Mouse (Mus musculus) layer of hippocampus, postnatal 36 days (tissue): ENCODE data around the gene Zfp872. TPM values are rescaled to one million over a fixed set of nuclear protein-coding genes. Genes with fewer than 3 reads are reported as not detected.
"Not testable (repeated sequence)": the region's sequence is repeated elsewhere in the genome, so short reads cannot be mapped to it uniquely, and the experiment has no call there.

Experiments used
- DNase-seq, 2 experiments: peaks; one replicate each; pipeline ENCODE4 v3.0.0; 2022
- total RNA-seq, 2 experiments: library from RNA; stranded (reverse); gene quantifications; 2 replicates each; pipeline ENCODE4 v1.2.3; 2021

Gene Zfp872
- under 1 TPM in 1 of 2 experiments, not detected in 1; 0.38 TPM for total RNA-seq

DNA sequence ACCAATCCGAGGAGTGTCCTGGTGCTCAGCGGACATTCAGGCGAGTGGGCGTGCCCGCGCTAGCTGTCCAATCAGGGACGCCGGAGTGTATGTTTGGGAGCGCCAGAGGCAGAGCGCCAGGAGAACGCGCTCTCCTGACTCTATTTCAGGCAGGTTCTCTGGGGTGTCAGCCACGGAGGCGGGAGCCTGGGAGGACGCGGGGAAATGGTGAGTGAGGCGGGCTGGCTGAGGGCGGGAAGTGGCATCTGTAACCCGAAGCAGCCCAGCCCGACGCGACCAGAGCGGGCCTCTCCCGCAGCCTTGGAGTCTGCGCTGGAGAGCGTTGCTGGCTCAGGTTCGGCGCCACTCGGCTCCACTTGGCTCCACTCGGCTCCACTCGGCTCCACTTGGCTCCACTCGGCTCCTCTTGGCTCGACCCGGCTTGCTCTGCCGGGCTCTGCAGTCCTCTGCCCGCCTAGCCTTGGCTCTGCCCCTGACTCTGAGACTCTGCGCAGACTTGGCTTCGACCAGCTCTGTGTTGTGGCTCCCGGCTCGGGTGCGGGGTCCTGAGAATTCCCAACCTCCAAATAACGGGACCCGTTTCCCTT is at the start of gene Zfp872:
Gene Zfp872, plus strand, starts transcription at position 66 of the 587 bp plus-strand sequence.
- DNase-seq: peak; percentile 9 to 11

DNA sequence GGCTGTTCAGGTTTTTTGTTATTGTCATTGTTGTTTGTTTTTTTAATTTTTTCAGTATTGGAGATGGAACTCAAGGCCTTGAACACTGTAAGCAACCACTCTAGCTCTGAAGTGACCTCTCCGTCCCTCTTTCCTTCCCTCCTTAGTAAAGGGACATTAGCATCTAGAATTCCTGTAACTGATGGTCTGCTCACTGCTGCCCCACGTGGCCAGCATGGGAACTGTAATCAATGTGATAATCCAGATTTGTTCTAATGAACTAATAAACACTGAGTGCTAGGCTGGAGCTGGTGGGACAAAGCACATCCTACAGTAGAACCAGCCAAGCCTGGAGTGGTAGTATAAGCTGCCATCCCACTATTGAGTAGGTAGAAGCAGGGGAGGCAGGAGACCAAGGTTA is 49.4 kb upstream of the Zfp872 start:
- no peak for DNase-seq

DNA sequence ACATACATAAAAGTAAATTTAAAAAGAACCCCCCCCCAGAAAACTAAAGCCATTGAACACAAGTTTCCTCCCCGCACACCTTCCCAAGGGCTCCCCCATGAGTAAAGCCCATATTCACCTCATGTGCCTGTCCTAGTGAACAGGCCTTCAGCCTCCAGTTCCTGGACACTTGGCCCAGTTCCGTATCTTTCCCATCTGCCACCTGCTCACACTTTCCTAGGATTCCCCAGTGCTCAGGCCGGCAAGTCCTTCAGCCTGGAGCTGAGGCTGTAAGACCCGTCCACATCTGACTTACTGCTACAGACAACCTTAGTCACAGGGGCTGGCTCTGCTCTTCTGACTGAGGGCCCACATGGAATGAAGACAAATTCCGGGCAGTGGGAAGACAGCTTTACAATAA is 48.1 kb upstream of the Zfp872 start:
- DNase-seq: no peak

DNA sequence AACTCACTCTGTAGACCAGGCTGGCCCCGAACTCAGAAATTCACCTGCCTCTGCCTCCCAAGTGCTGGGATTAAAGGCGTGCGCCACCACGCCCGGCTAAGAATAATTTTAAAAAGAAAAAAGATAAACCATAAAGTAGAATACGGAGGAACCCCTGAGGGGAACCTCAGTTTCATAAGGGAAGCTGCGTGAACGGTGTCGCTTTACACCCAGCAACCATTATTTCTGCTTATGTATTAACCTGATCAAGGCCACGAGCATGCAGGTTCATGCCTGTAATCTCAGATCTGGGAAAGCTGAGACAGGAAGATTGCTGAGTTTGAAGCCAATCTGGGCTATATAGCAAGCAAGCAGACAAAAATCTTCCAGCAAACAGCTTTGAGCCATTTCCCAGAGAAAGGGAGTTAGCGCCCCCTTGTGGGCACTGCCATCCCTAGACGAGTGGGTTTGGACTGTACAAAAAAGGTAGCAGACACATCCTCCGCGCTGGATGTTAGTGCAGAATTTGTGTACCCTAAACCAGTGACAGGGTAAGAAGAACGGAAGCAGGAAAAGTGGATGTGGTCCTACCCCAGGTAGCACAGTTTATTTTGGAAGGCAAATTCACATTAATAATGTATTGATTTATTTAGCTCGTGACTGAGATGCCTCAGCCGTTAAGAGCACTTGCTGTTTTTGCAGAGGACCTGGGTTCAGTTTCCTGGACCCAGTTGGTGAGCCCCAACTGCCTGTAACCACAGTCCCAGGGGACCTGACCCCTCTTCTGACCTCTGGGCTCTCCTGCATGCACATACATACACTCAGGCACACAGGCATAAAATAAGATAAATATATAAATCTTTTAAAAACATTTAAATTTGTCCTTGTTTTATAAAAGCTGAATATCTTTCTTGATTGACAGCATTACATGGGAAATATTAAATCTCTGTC is 44.5 kb upstream of the Zfp872 start:
- peak; percentile 85 for DNase-seq

DNA sequence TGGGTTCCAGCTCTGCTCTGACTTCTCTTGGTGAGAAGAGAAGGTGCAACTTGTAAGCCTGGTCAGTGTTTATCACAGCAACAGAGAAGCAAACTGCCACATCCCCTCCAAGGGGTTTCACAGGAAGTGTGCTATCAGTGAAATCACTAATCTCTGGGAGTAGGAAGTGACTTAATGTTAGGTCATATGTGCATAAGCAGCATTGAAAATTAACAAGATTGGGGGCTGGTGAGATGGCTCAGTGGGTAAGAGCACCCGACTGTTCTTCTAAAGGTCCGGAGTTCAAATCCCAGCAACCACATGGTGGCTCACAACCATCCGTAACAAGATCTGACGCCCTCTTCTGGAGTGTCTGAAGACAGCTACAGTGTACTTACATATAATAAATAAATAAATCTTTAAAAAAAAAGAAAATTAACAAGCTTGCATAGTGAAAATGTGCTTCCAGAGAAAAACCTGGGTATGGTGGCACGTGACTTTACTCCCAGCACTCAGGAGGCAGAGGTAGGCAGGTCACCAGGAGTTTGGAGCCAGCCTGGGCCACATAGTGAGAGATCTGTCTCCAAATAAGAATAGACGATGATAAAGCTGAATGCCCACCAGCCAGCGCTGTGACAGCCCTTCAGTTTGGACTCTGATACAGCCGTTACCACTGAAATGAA is 43.5 kb upstream of the Zfp872 start:
- DNase-seq: no peak

DNA sequence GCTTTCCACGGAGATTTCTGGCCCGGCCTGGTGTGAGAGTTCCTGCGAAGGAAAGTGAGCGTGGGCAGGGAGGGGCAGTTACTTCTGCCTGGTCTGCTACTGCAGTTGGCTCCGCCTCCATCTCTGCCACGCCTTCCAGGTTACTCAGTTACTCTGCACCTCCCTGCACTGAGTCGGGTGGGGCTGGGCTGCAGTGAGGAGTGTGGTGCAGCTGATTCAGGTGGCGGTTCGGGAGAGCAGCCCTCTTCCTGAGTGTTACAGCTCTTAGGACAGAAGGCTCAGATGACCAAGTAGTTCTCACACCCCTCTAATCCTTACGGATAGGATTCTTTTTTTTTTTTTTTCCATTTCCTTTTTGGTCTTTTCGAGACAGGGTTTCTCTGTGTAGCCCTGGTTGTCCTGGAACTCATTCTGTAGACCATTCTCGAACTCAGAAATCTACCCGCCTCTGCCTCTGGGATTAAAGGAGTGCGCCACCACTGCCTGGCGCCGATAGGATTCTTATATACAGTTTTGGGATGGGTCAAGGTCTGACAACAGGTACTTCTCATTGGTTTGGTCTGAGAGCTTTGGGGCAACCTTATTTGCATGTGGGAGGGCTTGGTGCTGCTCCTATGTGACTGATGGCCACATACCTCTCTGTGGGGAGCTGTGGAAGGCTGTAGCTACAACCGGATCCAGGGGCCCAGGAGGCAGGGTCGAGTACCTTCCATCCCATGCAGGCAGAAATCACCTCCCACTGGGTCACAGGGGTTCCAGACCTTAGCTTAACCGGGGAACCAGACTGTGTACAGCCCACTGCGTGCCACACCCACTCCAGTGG is 38.3 kb upstream of the Zfp872 start:
- no peak for DNase-seq

DNA sequence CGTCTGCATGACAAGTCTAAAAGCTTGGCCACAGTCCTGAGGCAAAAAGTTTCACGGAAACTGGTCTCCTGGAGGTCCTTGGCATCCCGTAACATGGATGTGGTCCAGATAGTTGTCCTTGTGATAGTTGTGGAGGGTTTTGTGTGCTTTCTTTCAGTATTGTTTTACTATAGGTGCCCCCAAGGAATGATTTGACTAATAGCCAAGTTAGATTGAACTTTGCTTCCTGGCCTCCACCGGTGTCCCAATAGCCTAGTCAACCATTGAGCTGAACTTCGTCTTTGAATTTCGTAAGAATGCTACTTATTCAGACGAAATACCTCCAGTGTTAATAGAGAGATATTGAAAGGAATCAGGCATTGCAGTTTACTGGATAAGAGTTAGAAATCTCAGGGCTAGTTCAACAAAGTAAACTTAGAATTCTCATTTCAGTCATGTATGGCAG is 37.6 kb upstream of the Zfp872 start:
- DNase-seq: not testable (repeated sequence)

DNA sequence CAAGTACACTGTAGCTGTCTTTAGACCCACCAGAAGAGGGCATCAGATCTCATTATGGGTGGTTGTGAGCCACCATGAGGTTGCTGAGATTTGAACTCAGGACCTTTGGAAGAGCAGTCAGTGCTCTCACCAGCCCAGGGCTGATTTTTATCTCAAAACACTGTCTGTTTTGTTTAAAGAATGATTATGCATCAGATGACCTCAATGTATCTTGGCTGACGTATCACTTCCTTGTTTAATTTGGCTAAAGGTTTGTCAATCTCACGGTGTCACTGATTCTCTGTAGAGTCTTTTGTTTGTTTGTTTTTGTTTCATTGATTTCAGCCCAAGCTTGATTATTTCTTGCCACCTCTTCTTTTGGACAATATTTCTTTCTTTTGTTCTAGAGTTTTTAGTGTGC is 36.9 kb upstream of the Zfp872 start:
- DNase-seq: no peak

DNA sequence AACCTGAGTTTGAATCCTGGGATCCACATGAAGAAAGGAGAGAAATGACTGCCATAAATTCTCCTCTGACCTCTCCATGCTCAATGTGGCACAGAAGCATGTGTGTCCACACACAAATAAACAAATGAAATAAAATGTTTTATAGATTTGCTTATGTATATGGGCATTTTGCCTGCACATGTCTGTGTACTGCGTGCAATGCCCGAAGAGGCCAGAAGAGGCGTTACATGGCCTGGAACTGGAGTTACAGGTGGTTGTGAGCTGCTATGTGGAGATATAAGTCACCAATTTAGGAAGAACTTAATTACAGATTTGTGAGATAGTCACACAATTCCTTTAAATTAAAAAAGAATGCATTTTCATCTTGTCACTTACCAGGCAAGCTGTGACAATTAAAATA is 34.1 kb upstream of the Zfp872 start:
- no peak for DNase-seq

DNA sequence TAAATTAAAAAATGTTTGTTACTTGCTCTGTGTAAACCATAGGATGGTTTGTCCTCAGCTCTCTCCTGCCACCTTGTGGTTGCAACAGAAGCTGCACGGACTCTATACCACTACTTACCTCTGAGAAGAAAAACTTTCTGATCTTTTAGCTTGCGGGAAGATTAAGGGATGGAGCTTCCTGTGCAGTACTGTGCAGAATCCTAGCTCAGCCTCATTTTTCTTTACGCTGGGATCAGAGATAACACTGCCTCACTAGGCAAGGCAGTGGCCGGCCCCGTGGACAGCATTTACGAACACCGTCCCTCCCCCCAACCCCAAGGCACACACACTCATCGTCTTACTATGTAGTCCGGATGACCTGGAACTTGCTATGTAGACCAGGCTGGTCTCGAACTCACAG is 32.3 kb upstream of the Zfp872 start:
- peak; percentile 30 to 56 for DNase-seq

DNA sequence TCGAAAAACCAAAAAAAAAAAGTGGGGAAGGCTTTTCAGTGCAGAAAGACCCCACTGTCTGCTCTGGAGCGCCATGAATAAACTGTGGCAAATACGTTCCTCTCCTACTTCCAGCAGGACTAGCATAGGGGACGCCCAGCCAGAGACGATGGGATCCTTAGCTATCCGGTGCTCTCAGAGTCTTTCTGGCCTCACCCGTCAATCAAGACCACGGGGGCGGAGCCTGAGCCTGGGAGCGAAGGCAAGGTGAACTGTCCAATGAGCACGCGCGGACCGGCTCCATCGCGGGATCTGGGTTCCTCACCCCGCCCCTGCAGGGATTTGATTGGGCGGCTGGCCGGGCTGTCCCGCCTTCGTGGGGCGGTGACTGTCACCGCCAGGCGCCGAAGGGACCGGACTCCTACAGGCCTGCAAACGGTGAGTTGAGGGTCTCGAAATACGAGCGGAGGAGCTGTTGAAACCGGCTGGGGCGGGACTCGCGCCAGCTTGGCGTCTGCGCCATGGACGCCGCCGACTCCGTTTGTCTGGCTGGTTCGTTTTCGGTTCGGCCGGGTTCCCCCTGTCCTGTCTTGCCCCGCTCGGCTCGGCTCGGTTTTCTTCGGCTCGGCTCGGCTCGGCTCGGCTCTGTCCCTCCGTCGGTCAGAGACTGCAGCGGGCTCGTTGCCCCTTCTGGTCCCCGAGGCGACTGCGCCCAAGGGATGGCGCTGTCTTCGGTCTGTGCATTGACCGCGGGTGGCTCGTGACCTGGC is 31.2 kb upstream of the Zfp872 start, which contains the start of gene Pigyl:
Gene Pigyl, plus strand, starts transcription at position 350 of the 749 bp plus-strand sequence.
- DNase-seq: peak; percentile 97

DNA sequence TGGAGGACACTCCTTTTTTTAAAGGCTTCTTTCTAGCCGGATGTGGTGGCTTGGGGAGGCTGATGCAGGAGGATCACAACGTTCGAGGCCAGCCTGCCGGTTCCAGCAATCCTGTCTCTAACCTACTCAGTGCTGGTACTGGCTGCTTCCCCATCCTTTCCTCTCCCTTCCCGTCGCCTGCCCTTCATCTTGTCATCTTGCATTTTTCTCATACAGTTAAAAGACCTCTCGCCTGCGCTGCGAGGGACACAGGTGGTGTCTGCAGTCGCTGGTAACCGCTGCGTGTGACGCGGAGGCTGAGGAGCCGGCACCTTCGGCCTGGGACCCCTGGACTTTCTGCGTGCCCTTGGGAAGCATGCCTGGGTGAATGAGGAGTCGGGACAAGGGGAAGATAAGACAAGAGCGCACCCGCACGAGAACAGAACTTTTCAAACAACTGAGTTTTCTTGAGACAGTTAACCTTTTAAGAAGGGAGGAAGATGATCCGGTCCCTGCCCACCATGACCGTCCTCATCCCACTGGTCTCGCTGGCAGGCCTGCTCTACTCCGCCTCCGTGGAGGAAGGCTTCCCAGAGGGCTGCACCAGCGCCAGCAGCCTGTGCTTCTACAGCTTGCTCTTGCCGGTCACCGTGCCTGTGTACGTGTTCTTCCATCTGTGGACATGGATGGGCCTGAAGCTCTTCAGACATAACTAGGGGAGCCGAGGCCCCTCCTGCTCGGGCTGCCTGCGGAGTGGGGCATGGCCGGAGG is 30.2 kb upstream of the Zfp872 start:
- DNase-seq: peak in 1 of 2 experiments; percentile 20

DNA sequence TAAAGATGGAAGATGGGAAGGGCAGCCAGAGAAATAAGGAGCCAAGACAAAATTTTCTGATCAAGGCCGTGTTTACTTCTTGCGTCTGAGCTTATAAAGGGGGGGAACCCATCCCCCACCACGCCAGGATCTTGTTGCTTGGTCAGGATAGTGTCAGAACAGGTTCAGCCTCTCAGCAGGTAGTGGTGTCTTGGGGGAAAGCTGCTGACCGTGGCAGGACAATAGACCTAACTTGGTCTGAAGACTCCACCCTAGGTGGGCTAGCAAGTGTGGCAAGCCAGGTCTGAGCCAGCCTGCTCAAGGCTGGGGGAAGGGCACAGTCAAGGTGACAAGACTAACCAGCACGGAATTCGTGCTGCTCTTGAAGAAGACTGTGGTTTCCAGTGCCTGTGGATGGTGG is 26.6 kb upstream of the Zfp872 start:
- DNase-seq: no peak

DNA sequence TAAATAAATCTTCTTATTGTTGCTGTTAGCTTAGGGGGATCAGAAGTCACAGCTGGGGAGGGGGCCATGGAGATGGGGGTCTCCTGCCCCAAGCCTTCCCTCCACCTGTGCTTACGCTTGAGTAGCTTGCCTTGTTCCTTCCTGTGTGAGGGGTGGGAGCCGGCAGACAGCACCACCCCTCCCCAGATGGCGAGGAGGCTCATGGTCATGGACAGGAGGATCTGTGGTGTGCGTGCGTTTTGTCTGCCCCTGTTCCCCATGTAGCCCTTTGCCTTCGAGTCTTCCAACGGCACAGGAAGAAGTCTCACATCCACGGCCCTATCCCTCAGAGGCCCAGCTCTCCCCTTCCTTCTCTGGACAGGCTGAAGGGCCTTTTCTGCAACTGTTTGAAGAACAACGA is 25.6 kb upstream of the Zfp872 start:
- DNase-seq: no peak

DNA sequence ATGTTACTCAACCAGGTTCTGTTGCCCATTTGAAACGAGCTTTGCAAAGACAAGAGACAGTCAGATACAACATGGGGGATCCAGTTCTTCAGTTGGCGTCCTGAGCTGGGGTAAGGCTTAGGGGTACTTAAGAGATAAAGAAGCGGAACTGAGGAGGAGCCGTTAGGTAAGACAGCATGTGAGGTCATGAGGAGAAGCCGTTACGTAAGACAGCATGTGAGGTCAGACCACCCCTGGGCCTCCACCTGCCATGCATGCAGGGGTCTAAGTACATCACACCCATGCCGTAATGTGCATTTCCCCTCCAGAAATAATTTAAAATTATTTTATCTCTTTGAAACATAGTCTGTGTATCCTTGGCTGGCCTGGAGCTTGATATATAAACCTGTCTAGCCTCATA is 25.0 kb upstream of the Zfp872 start:
- no peak for DNase-seq

DNA sequence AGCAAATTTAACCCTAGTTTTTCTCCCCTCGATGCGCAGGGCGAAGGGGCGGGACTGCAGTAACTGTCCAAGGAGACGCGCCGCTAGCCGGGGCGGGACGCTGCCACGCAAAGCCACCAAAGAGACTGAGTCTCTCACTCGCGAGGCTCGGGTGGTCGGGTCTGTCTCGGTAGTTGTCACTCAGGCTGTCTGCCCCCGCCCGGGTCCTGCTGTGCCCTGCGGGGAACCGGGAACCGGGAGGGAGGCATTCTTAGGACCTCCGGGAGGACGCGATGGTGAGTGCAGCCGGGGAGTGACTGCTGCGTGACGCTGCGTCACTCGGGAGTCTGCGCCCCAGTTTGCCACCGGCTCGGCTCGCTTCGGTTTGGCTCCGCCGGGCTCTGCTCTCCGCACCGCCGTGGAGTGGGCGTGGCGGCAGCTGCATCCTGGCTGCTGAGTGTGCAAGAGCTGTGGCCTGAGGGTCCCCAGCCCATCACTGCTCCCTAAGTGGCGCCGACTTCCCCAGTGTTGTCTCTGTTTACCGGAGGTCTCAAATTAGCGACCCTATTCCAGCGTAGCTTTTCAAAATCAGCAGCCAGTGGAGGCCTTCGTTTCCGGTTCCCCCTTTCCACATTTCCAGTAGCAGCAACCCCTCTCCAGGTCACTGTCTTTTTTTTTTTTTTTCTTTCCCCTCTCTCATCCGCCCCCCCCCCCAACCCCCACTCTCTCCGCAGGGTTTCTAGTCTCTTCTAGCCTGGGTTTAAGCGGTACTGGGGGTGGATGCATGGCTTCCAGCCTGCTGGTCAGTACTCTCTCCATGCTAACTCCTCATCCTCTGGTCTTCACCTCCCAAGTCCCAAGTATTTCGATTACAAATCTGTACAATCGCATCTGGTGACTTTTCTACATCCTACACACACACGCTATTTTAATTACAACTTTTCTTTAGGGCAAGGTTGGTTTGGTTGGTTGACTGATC is 22.9 kb upstream of the Zfp872 start:
- peak; percentile 56 to 68 for DNase-seq

DNA sequence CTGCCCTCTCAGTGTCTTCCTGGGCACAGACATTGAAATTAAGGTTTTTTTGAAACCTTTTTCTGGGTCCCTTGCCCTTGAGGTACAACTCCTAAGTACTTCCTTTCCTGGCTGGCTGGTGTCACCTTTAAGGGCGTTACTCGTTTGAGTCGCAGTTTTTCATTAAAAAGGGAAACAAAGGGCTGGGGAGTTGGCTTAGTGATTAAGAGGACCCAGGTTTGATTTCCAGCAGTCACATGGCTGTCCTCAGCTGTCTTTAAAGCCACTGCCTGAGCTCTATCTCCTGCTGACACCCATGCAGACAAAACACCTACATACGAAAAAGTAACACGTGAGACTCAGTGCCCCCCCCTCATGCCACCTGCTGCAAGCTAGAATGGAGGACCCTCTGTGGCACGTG is 21.9 kb upstream of the Zfp872 start:
- no peak for DNase-seq

DNA sequence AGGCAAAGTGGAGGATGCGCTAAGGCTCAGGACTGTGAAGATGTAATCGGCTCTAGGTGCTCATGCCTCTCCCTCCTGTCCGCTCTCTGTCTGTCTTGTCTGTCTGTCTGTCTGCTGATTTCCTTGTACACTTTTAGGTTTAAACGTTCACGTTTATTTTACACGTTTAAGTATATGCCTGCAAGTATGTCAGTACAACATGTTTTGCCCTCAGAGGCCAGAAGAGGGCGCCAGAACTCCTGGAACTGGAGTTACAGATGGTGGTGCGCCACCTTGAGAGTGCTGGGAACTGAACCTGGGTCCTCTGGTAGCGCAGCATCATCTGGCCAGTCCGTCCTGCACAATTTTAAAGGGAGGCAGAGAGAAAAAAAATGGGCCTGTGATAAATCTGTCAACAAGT is 21.2 kb upstream of the Zfp872 start:
- DNase-seq: no peak

DNA sequence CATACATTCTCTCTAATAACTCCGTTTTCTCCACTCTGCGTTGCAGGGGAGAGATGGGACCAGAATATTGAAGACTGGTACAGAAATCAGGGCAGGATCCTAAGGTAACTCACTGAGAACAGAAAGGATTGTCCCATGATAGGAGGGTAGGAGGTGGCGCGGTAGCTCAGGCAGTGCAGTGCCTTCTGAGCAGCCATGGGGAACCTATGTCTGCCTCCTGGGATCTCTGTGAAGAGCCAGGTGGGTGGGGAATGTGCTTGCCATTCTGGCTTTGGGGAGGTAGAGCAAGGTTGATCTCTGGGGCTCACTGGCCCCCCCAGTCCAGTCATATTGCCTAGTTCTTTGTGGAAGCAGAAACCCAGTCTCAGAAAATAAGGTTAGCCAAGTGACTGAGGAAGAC is 20.1 kb upstream of the Zfp872 start:
- DNase-seq: no peak

DNA sequence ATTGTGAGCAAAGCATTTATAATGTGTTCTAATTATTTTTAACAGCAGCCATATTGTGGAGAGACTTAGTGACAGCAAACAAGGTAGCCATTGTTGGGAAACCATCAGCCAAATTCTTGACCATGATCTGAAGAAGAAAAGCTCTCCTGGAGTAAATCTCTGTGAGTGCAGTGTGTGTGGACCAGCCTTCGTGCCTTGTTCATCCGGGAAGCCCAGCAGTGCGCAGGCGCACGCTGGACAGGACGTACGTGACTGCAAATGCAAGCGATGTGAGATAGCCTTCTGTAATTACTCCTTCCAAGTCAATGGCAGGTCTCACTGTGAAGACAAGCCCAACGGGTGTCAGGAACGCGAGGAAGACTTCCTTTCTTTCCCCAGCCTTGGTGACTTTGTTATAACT is 18.6 kb upstream of the Zfp872 start:
- DNase-seq: no peak
